Mouse (Mus musculus) forebrain, embryonic 15.5 days (tissue): Measurements from ENCODE around the gene Mamdc2. TPM values are rescaled to one million over a fixed set of nuclear protein-coding genes. Genes with fewer than 3 reads are reported as not detected.
A peak's percentile ranks its signal among the peaks of the same experiment; 100 is the strongest.
"Not testable (repeated sequence)": the region's sequence is repeated elsewhere in the genome, so short reads cannot be mapped to it uniquely, and the experiment has no call there.

Source experiments
- ATAC-seq: fragments of 200-750 bp; cut with Nextera tagmentation; replicated peaks from 2 replicates; pipeline ENCODE4 v1.8.0; 2017; ENCODE audit warnings: mild to moderate bottlenecking, moderate TSS enrichment, moderate library complexity
- H3K27ac ChIP-seq: fragments of 300-500 bp; sonication (generic); replicated peaks from 2 replicates; pipeline ENCODE4 v1.5.1; 2015; ENCODE audit warnings: mild to moderate bottlenecking, inconsistent platforms
- H3K27me3 ChIP-seq: fragments of 300-500 bp; sonication (generic); 2 replicates; pipeline ENCODE4 v1.6.1; 2015; ENCODE audit warnings: inconsistent platforms
- H3K36me3 ChIP-seq: fragments of 300-500 bp; sonication (generic); 2 replicates; pipeline ENCODE4 v1.6.1; 2015; ENCODE audit warnings: mild to moderate bottlenecking, inconsistent platforms
- H3K4me1 ChIP-seq: fragments of 300-500 bp; sonication (generic); 2 replicates; pipeline ENCODE4 v1.6.1; 2015; ENCODE audit warnings: inconsistent platforms
- H3K4me2 ChIP-seq: fragments of 300-500 bp; sonication (generic); replicated peaks from 2 replicates; pipeline ENCODE4 v1.6.1; 2015; ENCODE audit warnings: mild to moderate bottlenecking, inconsistent platforms
- H3K4me3 ChIP-seq: fragments of 300-500 bp; sonication (generic); 2 replicates; pipeline ENCODE4 v1.5.1; 2015; ENCODE audit warnings: mild to moderate bottlenecking, inconsistent platforms
- H3K9ac ChIP-seq: fragments of 300-500 bp; sonication (generic); replicated peaks from 2 replicates; pipeline ENCODE4 v1.6.1; 2015; ENCODE audit warnings: mild to moderate bottlenecking, inconsistent platforms
- H3K9me3 ChIP-seq: fragments of 300-500 bp; sonication (generic); 2 replicates; pipeline ENCODE4 v1.6.1; 2016; ENCODE audit warnings: inconsistent platforms
- WGBS: fragments of 180-500 bp; shearing (Covaris S2); methylation state at CpG from one replicate; pipeline ENCODE4 v1.1.7; 2015; ENCODE audit warnings: mixed read lengths; 5-methylcytosine and 5-hydroxymethylcytosine counted together
- polyA plus RNA-seq: library from polyadenylated mRNA; unstranded; fragments of >200 nt; fragmentation: Nextera tagmentation; extraction: Ambion mirVana; gene quantifications from 2 replicates; pipeline ENCODE4 v1.2.1, GENCODE M21; 2015

The Mamdc2 gene
- polyA plus RNA-seq, result 0.95 and 1.2 TPM in 2 replicates

DNA sequence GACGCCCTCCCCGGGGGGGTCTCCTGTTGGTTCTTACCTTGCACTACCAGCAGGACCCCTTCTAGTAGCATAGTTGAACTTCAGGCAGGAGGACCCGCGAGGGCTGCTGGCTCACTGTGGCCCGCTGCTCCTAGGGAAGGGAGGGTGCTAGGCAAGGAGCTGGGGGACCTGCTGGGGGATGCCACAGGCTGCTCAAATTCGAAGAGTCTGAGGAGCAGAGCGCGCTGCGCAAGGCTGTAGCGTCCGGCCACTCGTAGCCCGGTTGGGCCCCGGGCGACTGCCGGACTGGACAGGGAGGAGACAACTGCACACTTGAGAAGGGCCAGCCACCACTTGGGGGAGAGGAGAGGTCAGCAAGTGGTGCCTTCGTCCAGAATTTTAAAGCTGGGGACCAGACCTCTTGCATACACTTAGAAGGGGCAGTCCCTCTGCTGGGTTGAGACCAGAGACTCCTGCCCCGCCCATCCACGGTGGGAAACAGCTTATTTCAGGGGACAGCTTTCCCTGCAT is at the start of gene Mamdc2:
TSS of gene Mamdc2 (minus strand) at position 455 of the 510 bp plus-strand sequence.
- Histone ChIP-seq H3K4me2 (peak within 1 kb of the TSS; percentile 82), H3K27ac (no peak within 1 kb of the TSS), H3K9ac (peak within 1 kb of the TSS; percentile 19), H3K27me3 (no peaks in the 10 kb centered on the region), H3K4me3 (peak within 1 kb of the TSS; percentile 37), H3K9me3 (no peaks in the 10 kb centered on the region; the same call in 1 of the 2 replicates), H3K4me1 (peaks cover 17% of the 10 kb centered on the region), H3K36me3 (no peaks in the 10 kb centered on the region)
- ATAC-seq, result peak; percentile 73
- 1% methylated on average over 19 of the region's 19 CpGs for WGBS

DNA sequence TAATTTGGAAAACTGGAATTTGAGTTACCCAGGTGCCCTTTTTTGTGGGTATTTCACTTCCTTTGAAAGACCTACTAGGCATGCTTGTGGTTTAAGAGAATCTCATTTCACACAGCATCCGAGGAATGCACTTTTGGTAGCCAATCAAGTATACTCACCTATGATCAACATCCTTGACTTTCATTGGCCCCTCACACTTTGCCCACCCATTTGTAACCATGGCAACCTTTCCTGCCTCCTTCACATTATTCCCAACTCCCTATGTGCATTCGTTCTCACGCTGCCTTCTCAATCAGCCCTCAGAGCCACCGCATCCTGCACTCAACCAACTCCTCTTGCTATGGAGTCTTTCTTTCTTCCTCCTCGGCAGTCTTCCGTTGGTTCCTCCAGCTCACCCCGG is 49.8 kb upstream of the Mamdc2 start:
- no peak overlapping the region for H3K9ac ChIP-seq
- WGBS, result 79% methylated on average over 7 of the region's 7 CpGs
- no peak for ATAC-seq
- no peak overlapping the region for H3K27ac ChIP-seq
- no peak overlapping the region for H3K4me2 ChIP-seq
- peaks cover 7% of the 10 kb centered on the region; the same call in 1 of the 2 replicates for H3K4me1 ChIP-seq
- no peak overlapping the region for H3K4me3 ChIP-seq
- no peaks in the 10 kb centered on the region for H3K9me3 ChIP-seq
- no peaks in the 10 kb centered on the region for H3K27me3 ChIP-seq
- no peaks in the 10 kb centered on the region for H3K36me3 ChIP-seq

DNA sequence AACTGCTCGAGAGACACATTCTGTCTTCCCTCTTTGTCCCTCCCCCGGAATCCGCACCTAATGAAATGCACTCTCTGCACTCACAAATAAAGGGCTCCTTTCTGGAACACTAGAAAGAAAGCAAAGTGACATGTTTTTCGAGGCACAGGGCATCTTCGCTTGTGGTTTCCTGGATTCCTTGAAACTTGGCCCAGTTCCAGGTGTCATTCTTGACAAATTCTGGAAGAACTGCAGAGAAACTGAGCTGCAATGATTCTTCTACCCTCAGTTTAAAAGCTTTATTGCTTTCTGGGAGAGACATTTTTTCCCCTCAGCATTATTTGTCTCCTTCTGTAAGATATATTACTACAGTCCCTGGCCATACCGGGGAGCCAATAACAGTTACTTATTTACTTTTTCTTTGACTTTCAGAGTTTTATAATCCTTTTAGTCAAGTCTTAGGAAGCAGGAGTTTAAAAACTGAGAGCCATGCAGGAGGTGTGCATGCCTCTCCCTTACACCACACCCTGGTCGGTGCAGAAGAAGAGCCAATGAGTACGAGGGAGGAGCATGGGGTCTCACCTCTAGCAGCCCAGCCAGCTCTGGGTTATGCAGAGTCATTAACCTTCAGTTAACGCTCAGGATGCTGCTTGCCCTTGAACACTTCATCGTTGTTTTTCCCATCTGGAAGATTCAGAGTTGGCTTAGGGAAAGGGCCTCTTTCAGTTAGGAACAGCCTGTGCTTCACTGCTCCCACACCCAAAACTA is 49.1 kb upstream of the Mamdc2 start:
- Histone ChIP-seq H3K9ac (no peak overlapping the region), H3K27me3 (no peaks in the 10 kb centered on the region), H3K4me3 (no peak overlapping the region), H3K4me1 (peaks cover 7% of the 10 kb centered on the region; the same call in 1 of the 2 replicates), H3K9me3 (no peaks in the 10 kb centered on the region), H3K27ac (no peak overlapping the region), H3K36me3 (no peaks in the 10 kb centered on the region), H3K4me2 (no peak overlapping the region)
- ATAC-seq, result no peak
- 62% methylated on average over 10 of the region's 10 CpGs for WGBS

DNA sequence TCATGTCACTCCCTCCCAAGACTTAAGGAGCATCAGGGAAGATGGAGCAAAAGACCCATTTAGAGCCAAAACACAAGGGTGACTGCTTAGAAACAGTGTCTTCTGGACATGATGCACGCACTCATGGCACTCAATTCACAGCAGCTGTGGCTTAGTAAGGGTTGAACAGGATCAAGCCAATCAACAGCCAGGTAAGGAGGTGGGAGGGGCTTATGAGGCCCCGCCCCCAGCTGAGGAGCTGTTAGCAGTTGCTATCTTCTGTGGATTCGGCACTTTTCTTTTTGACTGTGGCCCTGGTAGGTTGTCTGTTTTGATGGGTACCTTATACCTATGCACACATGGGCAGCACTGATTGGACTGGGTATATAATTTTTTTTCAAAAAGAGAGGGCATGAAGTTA is 48.3 kb upstream of the Mamdc2 start:
- H3K4me3 ChIP-seq, result no peak overlapping the region
- H3K27me3 ChIP-seq, result no peaks in the 10 kb centered on the region
- no peaks in the 10 kb centered on the region for H3K9me3 ChIP-seq
- ATAC-seq, result no peak
- peaks cover 7% of the 10 kb centered on the region; the same call in 1 of the 2 replicates for H3K4me1 ChIP-seq
- H3K36me3 ChIP-seq, result no peaks in the 10 kb centered on the region
- no peak overlapping the region for H3K4me2 ChIP-seq
- 88% methylated on average over 3 of the region's 3 CpGs for WGBS
- no peak overlapping the region for H3K27ac ChIP-seq
- H3K9ac ChIP-seq, result no peak overlapping the region

DNA sequence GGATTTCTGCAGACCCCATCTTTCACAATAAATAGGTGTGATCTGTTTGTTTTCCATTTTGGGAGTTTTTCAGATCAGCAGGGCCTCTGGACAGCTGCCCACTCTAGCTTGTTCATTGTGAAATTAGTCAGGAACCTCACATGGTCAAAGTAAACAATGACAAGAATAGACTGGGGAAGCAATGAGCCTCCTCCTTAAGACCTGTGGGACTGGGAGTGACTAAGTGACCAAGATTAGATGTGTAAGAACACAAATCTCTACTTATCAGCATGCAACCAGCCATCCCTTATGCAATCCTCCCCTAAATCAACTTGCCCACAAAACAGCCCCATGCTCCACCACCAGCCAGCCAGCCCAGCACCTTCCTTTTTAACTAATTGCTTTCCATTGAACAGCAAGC is 44.4 kb upstream of the Mamdc2 start:
- H3K4me2 ChIP-seq, result no peak overlapping the region
- no peaks in the 10 kb centered on the region for H3K27me3 ChIP-seq
- H3K9ac ChIP-seq, result no peak overlapping the region
- H3K36me3 ChIP-seq, result no peaks in the 10 kb centered on the region
- no peak for ATAC-seq
- peaks cover 7% of the 10 kb centered on the region; the same call in 1 of the 2 replicates for H3K4me1 ChIP-seq
- H3K27ac ChIP-seq, result no peak overlapping the region
- no peaks in the 10 kb centered on the region for H3K9me3 ChIP-seq
- no peak overlapping the region for H3K4me3 ChIP-seq

DNA sequence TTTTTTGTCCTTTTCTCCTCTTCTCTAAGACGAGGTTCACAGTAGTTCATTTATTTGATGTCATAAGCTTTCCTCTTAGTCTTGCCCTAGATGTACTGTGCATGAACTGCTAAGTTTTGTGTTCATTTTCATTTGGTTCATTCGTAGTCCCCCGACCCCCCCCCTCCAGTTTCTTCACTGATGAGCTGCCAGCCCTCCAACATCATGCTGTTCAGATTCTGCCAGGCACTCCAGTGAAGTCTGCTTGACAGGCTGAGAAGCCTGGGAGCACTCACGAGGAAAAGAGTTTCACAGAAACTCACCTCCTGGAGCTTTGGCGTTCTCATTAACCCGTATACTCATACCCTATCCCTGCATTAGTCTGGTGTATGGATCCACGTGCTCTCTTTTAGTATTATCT is 42.5 kb upstream of the Mamdc2 start:
- not testable (repeated sequence) for H3K9ac ChIP-seq, H3K27ac ChIP-seq, H3K4me2 ChIP-seq, H3K27me3 ChIP-seq, H3K4me3 ChIP-seq, H3K9me3 ChIP-seq, H3K36me3 ChIP-seq, H3K4me1 ChIP-seq
- 12% methylated on average over 7 of the region's 7 CpGs for WGBS
- ATAC-seq, result 0 out of 2 replicates have a peak, but pooled peaks have one; percentile 29

DNA sequence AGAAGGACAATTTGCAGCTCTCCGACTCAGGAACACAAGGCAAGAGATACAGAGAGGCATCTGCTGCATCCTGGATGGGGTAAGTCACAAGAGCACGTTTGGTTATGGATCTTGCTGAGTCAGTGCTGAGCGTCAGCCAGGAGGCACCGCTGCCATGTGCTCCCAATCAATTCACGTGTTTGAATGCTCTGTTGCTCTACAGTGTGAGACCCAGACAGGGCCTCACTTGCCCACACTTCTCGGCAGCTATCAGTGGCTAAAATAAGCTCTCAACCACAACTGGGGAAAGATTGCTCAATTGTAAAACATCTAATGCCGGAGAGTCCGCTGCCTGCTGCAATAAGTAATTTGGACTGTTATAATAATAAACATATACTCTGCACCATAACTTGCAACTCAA is 41.5 kb upstream of the Mamdc2 start:
- H3K36me3 ChIP-seq, result no peaks in the 10 kb centered on the region
- H3K4me2 ChIP-seq, result no peak overlapping the region
- no peaks in the 10 kb centered on the region for H3K27me3 ChIP-seq
- no peak for ATAC-seq
- no peaks in the 10 kb centered on the region for H3K9me3 ChIP-seq
- H3K4me3 ChIP-seq, result no peak overlapping the region
- 46% methylated on average over 8 of the region's 8 CpGs for WGBS
- H3K27ac ChIP-seq, result no peak overlapping the region
- H3K4me1 ChIP-seq, result no peaks in the 10 kb centered on the region
- no peak overlapping the region for H3K9ac ChIP-seq

DNA sequence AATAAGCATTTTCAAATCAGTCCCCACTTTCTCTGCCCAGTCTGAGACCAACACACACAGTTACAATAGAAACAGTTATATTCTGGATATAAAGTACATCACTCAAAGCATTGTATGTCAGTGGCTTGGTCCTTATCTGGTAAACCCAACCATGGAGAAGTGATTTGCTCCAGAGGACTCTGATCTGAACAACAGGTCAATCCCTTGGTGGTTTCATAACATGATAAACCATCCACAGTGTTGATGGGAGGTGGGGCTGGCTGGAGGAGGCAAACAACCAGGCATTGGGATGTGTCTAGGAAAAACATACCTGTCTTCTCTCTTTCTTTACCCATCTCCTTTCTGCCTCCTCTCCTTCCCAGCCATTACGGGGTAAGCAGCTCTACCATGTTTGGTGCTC is 39.2 kb upstream of the Mamdc2 start:
- H3K9me3 ChIP-seq, result no peaks in the 10 kb centered on the region
- no peak for ATAC-seq
- no peaks in the 10 kb centered on the region for H3K27me3 ChIP-seq
- no peaks in the 10 kb centered on the region for H3K4me1 ChIP-seq
- WGBS, result 100% methylated on average over 1 of the region's 1 CpGs
- no peak overlapping the region for H3K9ac ChIP-seq
- H3K4me3 ChIP-seq, result no peak overlapping the region
- H3K27ac ChIP-seq, result no peak overlapping the region
- H3K4me2 ChIP-seq, result no peak overlapping the region
- no peaks in the 10 kb centered on the region for H3K36me3 ChIP-seq

DNA sequence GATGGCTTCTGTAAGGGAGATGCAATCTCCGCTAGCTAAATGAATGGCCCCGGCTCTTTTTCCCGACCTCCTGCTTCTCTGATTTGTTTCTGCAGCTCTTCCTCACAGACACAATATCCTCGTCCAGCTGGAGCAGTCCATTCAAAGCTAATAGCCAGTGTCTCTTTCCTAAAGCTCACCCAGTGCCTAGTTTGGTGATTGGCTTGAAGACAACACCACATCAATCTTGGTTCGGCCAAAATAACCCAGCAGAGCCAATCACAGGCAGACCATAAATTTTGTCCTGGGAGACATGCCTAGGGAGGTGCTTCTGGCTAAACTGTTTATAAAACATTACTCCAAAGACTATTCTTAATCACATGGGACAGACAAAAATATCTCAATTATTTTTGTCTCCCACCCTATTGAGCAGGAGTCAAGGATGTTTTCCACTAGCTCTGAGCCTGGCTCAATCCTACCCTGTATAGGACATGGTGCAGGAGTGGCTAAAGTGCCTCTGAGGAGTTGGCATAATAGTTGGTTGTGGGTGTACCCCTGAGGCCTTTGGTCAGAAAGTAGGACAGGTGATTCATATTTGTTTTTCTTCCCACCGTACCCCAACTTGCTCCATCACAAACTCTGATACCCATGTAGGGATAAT is 38.5 kb upstream of the Mamdc2 start:
- WGBS, result 86% methylated on average over 6 of the region's 6 CpGs
- ATAC-seq, result no peak
- Histone ChIP-seq H3K4me2 (no peak overlapping the region), H3K4me1 (no peaks in the 10 kb centered on the region), H3K27ac (no peak overlapping the region), H3K9ac (no peak overlapping the region), H3K27me3 (no peaks in the 10 kb centered on the region), H3K36me3 (no peaks in the 10 kb centered on the region), H3K9me3 (no peaks in the 10 kb centered on the region), H3K4me3 (no peak overlapping the region)

DNA sequence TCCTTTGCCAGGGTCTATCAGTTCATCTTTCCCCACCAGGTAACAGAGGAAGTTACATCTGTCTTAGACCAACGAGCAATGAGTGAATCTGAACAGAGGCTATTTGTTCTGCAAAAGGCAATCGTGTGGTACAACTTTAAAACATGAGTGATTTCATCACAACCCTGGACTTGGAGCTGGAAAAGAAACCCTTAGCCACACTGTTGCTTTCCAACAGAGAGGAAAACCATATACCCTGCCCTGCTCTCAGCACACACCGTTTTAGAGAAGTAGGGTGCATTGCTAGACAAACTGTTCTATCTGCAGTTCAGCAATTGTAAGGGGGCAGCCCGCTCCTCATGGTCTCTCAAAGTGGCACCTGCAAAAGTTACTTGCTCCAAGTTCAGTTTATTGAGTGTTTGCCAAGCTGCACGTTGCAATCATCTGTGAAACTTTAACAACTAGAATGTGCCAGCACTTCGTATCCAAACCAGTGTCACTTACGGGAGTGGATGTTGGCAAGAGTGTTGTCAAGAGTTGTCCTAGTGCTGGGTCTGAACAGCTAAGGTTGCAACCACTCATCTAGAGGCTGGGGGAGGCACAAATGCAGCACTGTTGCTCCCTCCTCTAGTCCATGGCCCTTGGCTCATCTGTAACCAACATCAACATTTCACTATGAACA is 37.8 kb upstream of the Mamdc2 start:
- Histone ChIP-seq H3K27ac (no peak overlapping the region), H3K36me3 (no peaks in the 10 kb centered on the region), H3K9ac (no peak overlapping the region), H3K27me3 (no peaks in the 10 kb centered on the region), H3K9me3 (no peaks in the 10 kb centered on the region), H3K4me1 (no peaks in the 10 kb centered on the region), H3K4me3 (no peak overlapping the region), H3K4me2 (no peak overlapping the region)
- no peak for ATAC-seq
- WGBS, result 76% methylated on average over 7 of the region's 7 CpGs

DNA sequence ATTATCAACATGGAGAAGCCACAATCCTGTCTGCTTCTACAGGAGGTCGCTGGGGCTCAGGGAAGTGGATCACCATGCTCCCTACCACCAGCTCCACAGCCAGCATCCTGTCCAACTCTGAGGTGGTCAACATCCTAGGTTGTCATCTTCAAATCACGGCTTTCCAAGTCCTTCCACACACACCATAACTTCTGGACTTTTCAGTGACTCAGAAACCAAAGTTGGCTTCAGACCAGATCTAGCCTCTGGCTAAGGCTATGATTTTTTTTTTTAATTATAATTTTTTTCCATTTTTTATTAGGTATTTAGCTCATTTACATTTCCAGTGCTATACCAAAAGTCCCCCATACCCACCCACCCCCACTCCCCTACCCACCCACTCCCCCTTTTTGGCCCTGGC is 34.3 kb upstream of the Mamdc2 start:
- not testable (repeated sequence) for H3K4me2 ChIP-seq, H3K9me3 ChIP-seq, ATAC-seq, H3K4me3 ChIP-seq, H3K4me1 ChIP-seq, H3K36me3 ChIP-seq, H3K27me3 ChIP-seq, H3K27ac ChIP-seq, H3K9ac ChIP-seq
- 87% methylated on average over 2 of the region's 2 CpGs for WGBS

DNA sequence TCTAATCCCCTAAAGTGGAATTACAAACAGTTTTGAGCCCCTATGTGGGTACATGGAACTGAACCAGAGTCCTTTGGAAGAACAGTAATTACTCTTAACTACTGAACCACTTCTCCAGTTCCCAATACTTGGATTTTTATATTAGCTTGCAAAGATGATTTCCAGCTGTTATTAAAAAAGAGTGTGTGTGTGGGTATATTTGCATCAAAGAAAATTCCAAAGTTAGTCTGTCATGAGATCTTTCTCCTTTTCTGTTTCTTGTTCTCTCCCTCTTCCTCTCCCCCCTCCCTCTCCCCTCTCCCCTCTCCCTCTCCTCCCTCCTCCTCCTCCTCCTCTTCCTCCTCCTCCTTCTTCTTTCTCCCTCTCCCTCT is 31.3 kb upstream of the Mamdc2 start:
- ATAC-seq, result no peak
- H3K9ac ChIP-seq, result no peak overlapping the region
- H3K4me3 ChIP-seq, result no peak overlapping the region
- no peaks in the 10 kb centered on the region for H3K9me3 ChIP-seq
- H3K27ac ChIP-seq, result no peak overlapping the region
- H3K4me2 ChIP-seq, result no peak overlapping the region
- no peaks in the 10 kb centered on the region for H3K36me3 ChIP-seq
- no peaks in the 10 kb centered on the region for H3K4me1 ChIP-seq
- no peaks in the 10 kb centered on the region for H3K27me3 ChIP-seq
